Comparison of ENCODE assay signal across 10 mouse cellular contexts in genomic region chr1:125669035-125669434, GRCm38 (mm10). TPM values are rescaled to one million over a fixed set of nuclear protein-coding genes. Genes with fewer than 3 reads are reported as not detected.
A peak's percentile ranks its signal among the peaks of the same experiment; 100 is the strongest.
DNase-seq lines count a peak whose midpoint lies in the region; ATAC-seq and TF ChIP-seq lines count a peak whose summit lies in the region.
"Had no signal": no experiment of that assay in that cellular context is flagged by ENCODE, and none has a peak within 500 bp of the region (broad histone marks: within the 10 kb centered on the region; RNA-seq: fewer than 3 reads in every experiment).

No protein-coding gene starts in this region.

- no peak for TF ChIP-seq POLR2A in lung, adult 2 months (IDR thresholded peaks at IDR 0.05; ENCODE audit: borderline replicate concordance, extremely low read depth, low read depth, low read length)
- no peak for TF ChIP-seq POLR2A in brain, embryonic 14.5 days (IDR thresholded peaks at IDR 0.05; ENCODE audit: borderline replicate concordance, extremely low read depth, insufficient read depth, insufficient read length, poor library complexity, severe bottlenecking)

- WGBS in heart, embryonic 12.5 days: 73% methylated on average over 5 of the region's 5 CpGs
- 71% methylated on average over 5 of the region's 5 CpGs for WGBS in lung, adult 2 months
- WGBS in neural tube, embryonic 11.5 days: 82% methylated on average over 5 of the region's 5 CpGs

- H3K4me2 ChIP-seq in heart, embryonic 12.5 days: no peak overlapping the region
- H3K4me2 ChIP-seq in neural tube, embryonic 11.5 days (ENCODE audit: low read depth): no peak overlapping the region

- no peaks in the 10 kb centered on the region for H3K27me3 ChIP-seq in heart, embryonic 12.5 days (replicated peaks)
- H3K27me3 ChIP-seq in neural tube, embryonic 11.5 days (ENCODE audit: control insufficient read depth, insufficient read depth, low read length): no peaks in the 10 kb centered on the region

- no peaks in the 10 kb centered on the region for H3K36me3 ChIP-seq in heart, embryonic 12.5 days
- H3K36me3 ChIP-seq in neural tube, embryonic 11.5 days (ENCODE audit: control insufficient read depth, insufficient read depth, low read length): no peaks in the 10 kb centered on the region
- H3K36me3 ChIP-seq: forebrain, embryonic 10.5 days had no signal

- DNase-seq in heart, adult 11 months: peak; percentile 81
- DNase-seq in lung, adult 2 months: no peak
- no peak for DNase-seq in lung, adult 18-20 months
- DNase-seq in brain, embryonic 14.5 days (ENCODE audit: low read depth): peak; percentile 15
- DNase-seq in neural tube, embryonic 11.5 days (ENCODE audit: low spot score): peak; percentile 14
- DNase-seq in left cerebral cortex, adult 8-10 months (ENCODE audit: low spot score in 2 of 2): no peak
- DNase-seq in thymus, postnatal 0 days (ENCODE audit: low spot score): no peak
- DNase-seq: cerebellum, adult 9-11 months had no signal

- no peak overlapping the region for H3K27ac ChIP-seq in heart, embryonic 12.5 days (ENCODE audit: poor library complexity, severe bottlenecking)
- no peak overlapping the region for H3K27ac ChIP-seq in neural tube, embryonic 11.5 days (ENCODE audit: low read depth, low read length)
- H3K27ac ChIP-seq: forebrain, embryonic 10.5 days had no signal

- no peak overlapping the region for H3K9ac ChIP-seq in heart, embryonic 12.5 days
- H3K9ac ChIP-seq in neural tube, embryonic 11.5 days (ENCODE audit: low read length): no peak overlapping the region

- ATAC-seq in heart, embryonic 12.5 days (ENCODE audit: insufficient number of reproducible peaks, low FRiP score): no peak
- no peak for ATAC-seq in neural tube, embryonic 11.5 days (ENCODE audit: insufficient read depth, low FRiP score, low TSS enrichment)

- H3K4me1 ChIP-seq in heart, embryonic 12.5 days (replicated peaks): no peaks in the 10 kb centered on the region
- H3K4me1 ChIP-seq in lung, adult 2 months (ENCODE audit: control insufficient read depth, insufficient read depth, low read length): no peaks in the 10 kb centered on the region
- H3K4me1 ChIP-seq in neural tube, embryonic 11.5 days (ENCODE audit: control insufficient read depth, insufficient read depth, low read length): no peaks in the 10 kb centered on the region
- H3K4me1 ChIP-seq: forebrain, embryonic 10.5 days had no signal

- H3K4me3 ChIP-seq in heart, embryonic 12.5 days: no peak overlapping the region
- no peak overlapping the region for H3K4me3 ChIP-seq in lung, adult 2 months (replicated peaks; ENCODE audit: extremely low read depth, low read depth, low read length)
- no peak overlapping the region for H3K4me3 ChIP-seq in neural tube, embryonic 11.5 days (ENCODE audit: low read depth, low read length)
- H3K4me3 ChIP-seq: forebrain, embryonic 10.5 days had no signal

- no peaks in the 10 kb centered on the region for H3K9me3 ChIP-seq in heart, embryonic 12.5 days (replicated peaks)
- H3K9me3 ChIP-seq in neural tube, embryonic 11.5 days (ENCODE audit: control insufficient read depth, low read length): no peaks in the 10 kb centered on the region
- H3K9me3 ChIP-seq: forebrain, embryonic 10.5 days had no signal

- TF ChIP-seq CTCF in lung, adult 2 months (IDR thresholded peaks at IDR 0.05; ENCODE audit: insufficient read depth, low read length): peak; percentile 67
- TF ChIP-seq CTCF in brain, embryonic 14.5 days (IDR thresholded peaks at IDR 0.05; ENCODE audit: borderline replicate concordance, extremely low read depth, insufficient read depth, insufficient read length): peak; percentile 48; the same call in 1 of the 2 replicates

RNA-seq across cellular contexts. Expression of gene Gpr39, which starts 7.8 kb away (rescaled TPM):
- 2.2 and 2.6 TPM in 2 replicates for polyA plus RNA-seq in heart, embryonic 12.5 days (2016; fragmentation: Nextera tagmentation; extraction: Ambion mirVana)
- polyA plus RNA-seq in lung, adult 2 months (2012; rRNA removed): 4.5 and 5.5 TPM in 2 replicates
- 0.14 and 0.22 TPM in 2 replicates for polyA plus RNA-seq in brain, embryonic 14.5 days (2012; rRNA removed)
- polyA plus RNA-seq in neural tube, embryonic 11.5 days (2014; fragmentation: Nextera tagmentation; extraction: Ambion mirVana): not detected in 2 replicates
- under 1 TPM in 1 of 4 experiments, not detected in 3; 0.93 TPM for total RNA-seq in left cerebral cortex, adult 8-10 months (2022)
- 0.13 and 0.30 TPM in 2 replicates for polyA plus RNA-seq in thymus, postnatal 0 days (2015; fragmentation: Nextera tagmentation; extraction: Ambion mirVana)
- polyA plus RNA-seq: forebrain, embryonic 10.5 days had no signal

Comparison
In these comparisons a context has a peak if more than half of its experiments do, and no peak if none do; other contexts are left out.
1. DNase-seq: peak in heart, adult 11 months (single experiment), brain, embryonic 14.5 days (single experiment) and neural tube, embryonic 11.5 days (single experiment); none in lung, adult 2 months (single experiment), lung, adult 18-20 months (0 of 2), left cerebral cortex, adult 8-10 months (0 of 2) and thymus, postnatal 0 days (single experiment).